Mouse (Mus musculus) intestine, embryonic 16.5 days (tissue): Measurements from ENCODE around the gene Camk2g. TPM values are rescaled to one million over a fixed set of nuclear protein-coding genes. Genes with fewer than 3 reads are reported as not detected.
"Not testable (repeated sequence)": the region's sequence is repeated elsewhere in the genome, so short reads cannot be mapped to it uniquely, and the experiment has no call there.

Experiments
- ATAC-seq: fragments of 200-750 bp; cut with Nextera tagmentation; 2 replicates; pipeline ENCODE4 v1.8.0; 2017; ENCODE audit warnings: moderate TSS enrichment, moderate library complexity
- H3K27ac ChIP-seq: fragments of 300-500 bp; sonication (generic); 2 replicates; pipeline ENCODE4 v1.5.1; 2014; ENCODE audit warnings: mild to moderate bottlenecking, low read length
- H3K27me3 ChIP-seq: fragments of 300-500 bp; sonication (generic); replicated peaks from 2 replicates; pipeline ENCODE4 v1.6.1; 2014; ENCODE audit warnings: low read length, control low read depth, mixed read lengths; ENCODE audit not compliant: control insufficient read depth, insufficient read depth
- H3K36me3 ChIP-seq: fragments of 300-500 bp; sonication (generic); 2 replicates; pipeline ENCODE4 v1.6.1; 2014; ENCODE audit warnings: low read length, control low read depth; ENCODE audit not compliant: control insufficient read depth, insufficient read depth
- H3K4me1 ChIP-seq: fragments of 300-500 bp; sonication (generic); 2 replicates; pipeline ENCODE4 v1.6.1; 2014; ENCODE audit warnings: low read length, control low read depth, mixed read lengths; ENCODE audit not compliant: control insufficient read depth, insufficient read depth
- H3K4me2 ChIP-seq: fragments of 300-500 bp; sonication (generic); 2 replicates; pipeline ENCODE4 v1.6.1; 2014; ENCODE audit warnings: low read depth, low read length, control low read depth
- H3K4me3 ChIP-seq: fragments of 300-500 bp; sonication (generic); 2 replicates; pipeline ENCODE4 v1.5.1; 2014; ENCODE audit warnings: mild to moderate bottlenecking, low read length
- H3K9ac ChIP-seq: fragments of 300-500 bp; sonication (generic); 2 replicates; pipeline ENCODE4 v1.6.1; 2014; ENCODE audit warnings: low read depth, low read length
- H3K9me3 ChIP-seq: fragments of 300-500 bp; sonication (generic); 2 replicates; pipeline ENCODE4 v1.6.1; 2016; ENCODE audit warnings: low read length, control low read depth; ENCODE audit not compliant: control insufficient read depth
- WGBS: fragments of 180-500 bp; shearing (Covaris S2); extraction: QIAGEN DNeasy Blood & Tissue Kit; methylation state at CpG from one replicate; pipeline ENCODE4 v1.1.7; 2014; 5-methylcytosine and 5-hydroxymethylcytosine counted together
- polyA plus RNA-seq: library from polyadenylated mRNA; unstranded; fragments of >200 nt; fragmentation: Nextera tagmentation; extraction: Ambion mirVana; gene quantifications from 2 replicates; pipeline ENCODE4 v1.2.1, GENCODE M21; 2015

Gene Camk2g
- polyA plus RNA-seq, 1 experiment from 2014 or later = 35.8 TPM

DNA sequence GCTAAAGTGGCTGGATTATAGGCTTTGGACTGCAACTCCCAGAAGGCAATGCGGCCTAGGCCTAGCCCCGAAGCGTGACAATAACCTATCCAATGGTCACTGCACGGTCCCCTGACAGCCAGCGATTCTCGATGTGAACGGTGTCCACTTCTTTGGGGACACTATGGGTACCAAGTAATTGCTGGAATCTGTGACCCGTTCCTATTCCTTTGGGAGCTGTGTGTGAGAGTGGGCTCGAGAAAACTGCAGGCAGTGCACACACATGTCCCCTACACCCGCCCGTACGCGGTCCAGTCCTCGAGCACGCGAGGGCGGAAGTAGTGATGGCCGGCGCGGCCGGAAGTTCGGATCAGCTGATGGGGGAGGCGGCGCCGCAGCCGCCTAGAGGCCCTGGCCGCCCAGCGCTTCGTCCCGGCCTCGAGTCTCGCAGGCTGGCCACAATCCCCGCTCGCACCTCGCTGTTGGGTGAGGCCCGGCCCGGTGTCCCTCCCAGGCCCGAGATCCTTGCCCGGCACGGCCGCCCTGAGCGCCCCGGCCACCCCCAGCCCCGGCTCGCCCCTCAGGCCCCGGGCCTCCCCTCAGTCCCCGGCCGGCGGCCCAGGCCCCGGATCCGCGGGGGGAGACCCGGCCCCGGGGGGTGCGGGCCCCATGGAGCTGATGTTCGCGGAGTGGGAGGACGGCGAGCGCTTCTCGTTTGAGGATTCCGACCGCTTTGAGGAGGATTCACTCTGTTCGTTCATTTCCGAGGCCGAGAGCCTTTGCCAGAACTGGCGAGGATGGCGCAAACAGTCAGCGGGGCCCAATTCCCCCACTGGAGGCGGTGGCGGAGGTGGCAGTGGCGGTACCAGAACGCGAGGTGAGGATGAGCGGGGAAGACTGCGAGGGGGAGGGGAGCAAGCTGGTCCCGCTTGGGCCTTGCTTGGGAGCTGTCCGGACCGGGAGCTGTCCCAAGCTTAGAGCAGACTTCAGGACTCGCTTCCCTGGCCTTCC, 86.4 kb downstream of the Camk2g start, which contains the start of gene Zswim8:
Zswim8 (plus strand) TSS at position 352 of the 990 bp plus-strand sequence.
- H3K9ac ChIP-seq = peak within 1 kb of the TSS; percentile 97
- peak within 1 kb of the TSS; percentile 81 for H3K27ac ChIP-seq
- H3K4me2 ChIP-seq = peak within 1 kb of the TSS; percentile 72
- peaks cover 7% of the 10 kb centered on the region for H3K36me3 ChIP-seq
- H3K4me1 ChIP-seq = peaks cover 12% of the 10 kb centered on the region
- WGBS = 1% methylated on average over 75 of the region's 80 CpGs
- peak within 1 kb of the TSS; percentile 98 for H3K4me3 ChIP-seq
- no peaks in the 10 kb centered on the region for H3K27me3 ChIP-seq
- no peaks in the 10 kb centered on the region for H3K9me3 ChIP-seq
- peak; percentile 93 for ATAC-seq

DNA sequence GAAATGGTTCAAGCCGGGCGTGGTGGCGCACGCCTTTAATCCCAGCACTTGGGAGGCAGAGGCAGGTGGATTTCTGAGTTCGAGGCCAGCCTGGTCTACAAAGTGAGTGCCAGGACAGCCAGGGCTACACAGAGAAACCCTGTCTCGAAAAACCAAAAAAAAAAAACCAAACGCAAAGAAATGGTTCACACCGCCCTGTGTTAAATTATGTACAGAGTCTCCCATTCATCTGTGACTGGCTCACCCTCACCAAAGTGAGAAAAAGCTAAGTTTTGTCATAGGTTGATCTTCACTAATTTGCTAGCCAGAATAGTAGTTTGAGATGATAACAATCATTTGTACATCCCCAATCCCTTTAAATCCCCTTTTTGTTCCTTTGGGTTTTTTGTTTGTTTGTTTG, 90.4 kb downstream of the Camk2g start:
- Histone ChIP-seq H3K27ac (peak overlapping the region; percentile 92), H3K4me2 (peak overlapping the region; percentile 50), H3K4me3 (peak overlapping the region; percentile 78), H3K9ac (peak overlapping the region; percentile 89)
- H3K9me3 ChIP-seq, H3K4me1 ChIP-seq, H3K36me3 ChIP-seq, ATAC-seq, H3K27me3 ChIP-seq: not testable (repeated sequence)
- WGBS = 9% methylated on average over 8 of the region's 8 CpGs

GRCm38 (mm10) chr14:20702741-20703381, 91.0 kb downstream of the Camk2g start, which contains the start of gene Chchd1:
TSS of gene Chchd1 (plus strand) at chr14:20703006.
- Histone ChIP-seq H3K4me2 (peak within 1 kb of the TSS; percentile 50), H3K36me3 (no peaks in the 10 kb centered on the region), H3K9me3 (no peaks in the 10 kb centered on the region), H3K27me3 (no peaks in the 10 kb centered on the region), H3K4me3 (peak within 1 kb of the TSS; percentile 78), H3K4me1 (peaks cover 15% of the 10 kb centered on the region), H3K9ac (peak within 1 kb of the TSS; percentile 89), H3K27ac (peak within 1 kb of the TSS; percentile 92)
- WGBS = under 1% methylated on average over 61 of the region's 61 CpGs
- ATAC-seq = peak; percentile 79

DNA sequence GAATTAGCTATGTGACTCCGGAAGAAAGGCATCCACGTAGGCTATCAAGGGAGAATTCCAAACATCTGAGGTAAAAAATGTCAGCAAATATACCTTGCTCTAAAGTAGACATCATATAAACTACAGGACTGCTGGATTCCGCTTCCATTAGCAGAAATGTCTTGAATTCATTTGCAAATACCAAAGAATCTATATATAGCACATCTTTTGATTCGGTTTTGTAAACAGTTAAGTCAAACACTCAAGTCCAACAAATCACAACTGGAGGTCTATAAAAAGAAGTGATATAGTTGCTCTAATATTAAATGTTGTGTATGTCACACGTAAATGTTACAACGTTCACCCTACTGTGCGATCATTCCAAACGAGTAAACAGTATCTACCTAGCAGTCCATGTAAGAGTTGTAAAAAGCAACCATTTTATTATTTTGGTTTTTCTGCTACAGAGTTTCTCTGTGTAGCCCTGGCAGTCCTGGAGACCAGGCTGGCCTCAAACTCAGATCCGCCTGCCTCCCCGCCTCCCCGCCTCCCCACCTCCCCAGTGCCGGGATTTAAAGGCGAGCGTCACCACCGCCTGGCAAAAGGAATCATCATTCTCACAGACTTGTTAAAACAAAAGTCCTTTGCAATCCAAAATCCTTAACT, 91.7 kb downstream of the Camk2g start:
- ATAC-seq = peak; percentile 51
- Histone ChIP-seq H3K4me1 (peaks cover 15% of the 10 kb centered on the region), H3K27me3 (no peaks in the 10 kb centered on the region), H3K4me3 (peak overlapping the region; percentile 78), H3K27ac (peak overlapping the region; percentile 92), H3K36me3 (no peaks in the 10 kb centered on the region), H3K4me2 (peak overlapping the region; percentile 50), H3K9me3 (no peaks in the 10 kb centered on the region), H3K9ac (peak overlapping the region; percentile 89)
- WGBS = 7% methylated on average over 15 of the region's 15 CpGs

DNA sequence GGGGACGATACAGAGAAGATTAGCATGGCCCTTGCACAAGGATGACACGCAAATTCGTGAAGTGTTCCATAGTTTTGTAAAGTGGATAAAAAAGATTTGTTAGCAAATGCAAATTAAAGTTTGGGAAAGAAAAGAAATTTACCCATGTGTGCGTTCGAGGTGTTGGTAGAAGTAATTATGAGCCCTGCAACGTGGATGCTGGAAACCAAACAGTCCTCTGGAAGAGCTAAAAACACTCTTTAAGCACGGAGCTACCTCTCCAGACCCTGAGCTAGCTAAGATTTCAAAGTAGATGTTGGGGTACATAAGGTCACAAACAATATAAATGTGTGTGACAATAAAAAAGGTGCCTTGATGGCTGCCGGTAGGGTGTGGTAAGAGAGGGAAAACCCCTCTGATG, 92.3 kb downstream of the Camk2g start:
- H3K36me3 ChIP-seq = no peaks in the 10 kb centered on the region
- 71% methylated on average over 8 of the region's 8 CpGs for WGBS
- peak overlapping the region; percentile 78 for H3K4me3 ChIP-seq
- ATAC-seq = no peak
- H3K4me1 ChIP-seq = peaks cover 20% of the 10 kb centered on the region
- peak overlapping the region; percentile 19; the same call in 1 of the 2 replicates for H3K27ac ChIP-seq
- no peaks in the 10 kb centered on the region for H3K9me3 ChIP-seq
- no peaks in the 10 kb centered on the region for H3K27me3 ChIP-seq
- H3K4me2 ChIP-seq = peak overlapping the region; percentile 50
- peak overlapping the region; percentile 36; the same call in 1 of the 2 replicates for H3K9ac ChIP-seq

- Histone ChIP-seq H3K9ac (no peak overlapping the region), H3K27me3 (no peaks in the 10 kb centered on the region), H3K9me3 (no peaks in the 10 kb centered on the region), H3K27ac (no peak overlapping the region), H3K4me3 (no peak overlapping the region), H3K4me1 (peaks cover 28% of the 10 kb centered on the region), H3K4me2 (no peak overlapping the region), H3K36me3 (no peaks in the 10 kb centered on the region)
- ATAC-seq = no peak
- 72% methylated on average over 3 of the region's 3 CpGs for WGBS
Observed at GRCm38 (mm10) chr14:20700362-20700761, 93.5 kb downstream of the Camk2g start.

- H3K4me1 ChIP-seq = peaks cover 28% of the 10 kb centered on the region
- H3K27ac ChIP-seq = no peak overlapping the region
- H3K27me3 ChIP-seq = no peaks in the 10 kb centered on the region
- no peak overlapping the region for H3K4me2 ChIP-seq
- H3K4me3 ChIP-seq = no peak overlapping the region
- no peaks in the 10 kb centered on the region; the same call in 1 of the 2 replicates for H3K36me3 ChIP-seq
- H3K9me3 ChIP-seq = no peaks in the 10 kb centered on the region
- H3K9ac ChIP-seq = no peak overlapping the region
- WGBS = 85% methylated on average over 2 of the region's 2 CpGs
- ATAC-seq = no peak
Observed at GRCm38 (mm10) chr14:20698515-20698914, 95.4 kb downstream of the Camk2g start.

DNA sequence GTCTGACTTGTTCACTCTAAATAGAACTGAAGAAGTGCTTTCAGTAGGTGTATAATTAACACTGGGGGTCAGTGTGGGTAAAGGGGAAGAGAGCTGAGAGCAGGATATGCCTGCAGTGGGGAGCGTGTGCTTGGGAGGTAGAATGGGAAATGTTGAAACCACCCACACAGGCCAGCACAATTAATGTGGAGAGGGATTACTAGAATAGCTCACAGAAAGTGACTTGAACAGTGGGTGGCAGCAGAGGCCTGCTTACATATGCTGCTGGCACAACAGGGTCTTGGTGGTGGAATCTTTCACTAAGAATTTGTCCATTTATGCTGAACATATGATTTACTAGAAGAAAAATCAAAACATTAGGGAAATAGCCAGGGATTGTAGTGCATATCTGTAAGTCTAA, 96.9 kb downstream of the Camk2g start:
- peak overlapping the region; percentile 82 for H3K4me3 ChIP-seq
- ATAC-seq = no peak
- peak overlapping the region; percentile 84 for H3K4me2 ChIP-seq
- H3K36me3 ChIP-seq = peaks cover 7% of the 10 kb centered on the region; the same call in 1 of the 2 replicates
- H3K9me3 ChIP-seq = no peaks in the 10 kb centered on the region
- 7% methylated on average over 1 of the region's 1 CpGs for WGBS
- peak overlapping the region; percentile 3; the same call in 1 of the 2 replicates for H3K9ac ChIP-seq
- no peak overlapping the region for H3K27ac ChIP-seq
- H3K4me1 ChIP-seq = peaks cover 27% of the 10 kb centered on the region
- no peaks in the 10 kb centered on the region for H3K27me3 ChIP-seq
